Mouse (Mus musculus): ENCODE data around the gene Gatd1. TPM values are rescaled to one million over a fixed set of nuclear protein-coding genes. Genes with fewer than 3 reads are reported as not detected.

The Gatd1 gene
- polyA plus RNA-seq, 1 experiment from 2014 or later = 32.2 TPM

GRCm38 (mm10) chr7:141361510-141361909 lies 52.4 kb downstream of the Gatd1 start:
- WGBS (ENCODE audit: insufficient replicate concordance) = 14% methylated on average over 24 of the region's 24 CpGs
- Histone ChIP-seq H3K4me2 (no peak overlapping the region), H3K9ac (ENCODE audit: low read depth, low read length) (no peak overlapping the region), H3K9me3 (replicated peaks; ENCODE audit: control insufficient read depth, low read length) (no peaks in the 10 kb centered on the region), H3K36me3 (ENCODE audit: control insufficient read depth, insufficient read depth, low read length) (no peaks in the 10 kb centered on the region), H3K4me1 (ENCODE audit: control insufficient read depth, insufficient read depth, low read length) (no peaks in the 10 kb centered on the region), H3K27ac (ENCODE audit: low read depth, low read length) (no peak overlapping the region), H3K27me3 (ENCODE audit: control insufficient read depth, insufficient read depth, low read length) (peaks cover 33% of the 10 kb centered on the region), H3K4me3 (ENCODE audit: low read depth, low read length) (no peak overlapping the region)
- no peak for ATAC-seq (replicated peaks; ENCODE audit: insufficient number of reproducible peaks, low FRiP score, low TSS enrichment)

Other genes with a start within 250 kb of the Gatd1 start
- gene Rnh1, start 241.3 kb downstream of the Gatd1 start, polyA plus RNA-seq (2014; fragmentation: Nextera tagmentation; extraction: Ambion mirVana) = 95.3 and 103 TPM in 2 replicates
- 73.1 and 80.9 TPM in 2 replicates for gene Hras, start 220.1 kb downstream of the Gatd1 start, polyA plus RNA-seq (2014; fragmentation: Nextera tagmentation; extraction: Ambion mirVana)
- gene Lrrc56, start 220.0 kb downstream of the Gatd1 start, polyA plus RNA-seq (2014; fragmentation: Nextera tagmentation; extraction: Ambion mirVana) = 1.6 TPM in 2 replicates
- gene Lmntd2, start 200.1 kb downstream of the Gatd1 start, polyA plus RNA-seq (2014; fragmentation: Nextera tagmentation; extraction: Ambion mirVana) = 0.46 and 0.99 TPM in 2 replicates
- 14.3 and 17.5 TPM in 2 replicates for gene Rassf7, start 198.3 kb downstream of the Gatd1 start, polyA plus RNA-seq (2014; fragmentation: Nextera tagmentation; extraction: Ambion mirVana)
- gene Phrf1, start 185.4 kb downstream of the Gatd1 start, polyA plus RNA-seq (2014; fragmentation: Nextera tagmentation; extraction: Ambion mirVana) = 50.2 and 51.1 TPM in 2 replicates
- 0.99 and 1.2 TPM in 2 replicates for gene Irf7, start 147.7 kb downstream of the Gatd1 start, polyA plus RNA-seq (2014; fragmentation: Nextera tagmentation; extraction: Ambion mirVana)
- gene Cdhr5, start 137.3 kb downstream of the Gatd1 start, polyA plus RNA-seq (2014; fragmentation: Nextera tagmentation; extraction: Ambion mirVana) = not detected in 2 replicates
- 2.2 and 3.0 TPM in 2 replicates for gene Sct, start 135.0 kb downstream of the Gatd1 start, polyA plus RNA-seq (2014; fragmentation: Nextera tagmentation; extraction: Ambion mirVana)
- 0.10 and 0.17 TPM in 2 replicates for gene Drd4, start 122.1 kb downstream of the Gatd1 start, polyA plus RNA-seq (2014; fragmentation: Nextera tagmentation; extraction: Ambion mirVana)
- 40.2 and 42.5 TPM in 2 replicates for gene Deaf1, start 86.4 kb downstream of the Gatd1 start, polyA plus RNA-seq (2014; fragmentation: Nextera tagmentation; extraction: Ambion mirVana)
- gene Tmem80, start 86.4 kb downstream of the Gatd1 start, polyA plus RNA-seq (2014; fragmentation: Nextera tagmentation; extraction: Ambion mirVana) = 17.9 and 23.6 TPM in 2 replicates
- 0.51 and 0.82 TPM in 2 replicates for gene Eps8l2, start 75.3 kb downstream of the Gatd1 start, polyA plus RNA-seq (2014; fragmentation: Nextera tagmentation; extraction: Ambion mirVana)
- gene Taldo1, start 21.9 kb downstream of the Gatd1 start, polyA plus RNA-seq (2014; fragmentation: Nextera tagmentation; extraction: Ambion mirVana) = 288 and 291 TPM in 2 replicates
- gene Cend1, start 15.4 kb upstream of the Gatd1 start, polyA plus RNA-seq (2014; fragmentation: Nextera tagmentation; extraction: Ambion mirVana) = 7.4 and 9.3 TPM in 2 replicates
- 19.4 and 19.7 TPM in 2 replicates for gene Slc25a22, start 23.8 kb upstream of the Gatd1 start, polyA plus RNA-seq (2014; fragmentation: Nextera tagmentation; extraction: Ambion mirVana)
- 9.5 and 9.6 TPM in 2 replicates for gene Pidd1, start 29.9 kb upstream of the Gatd1 start, polyA plus RNA-seq (2014; fragmentation: Nextera tagmentation; extraction: Ambion mirVana)
- 873 and 1,016 TPM in 2 replicates for gene Rplp2, start 33.2 kb upstream of the Gatd1 start, polyA plus RNA-seq (2014; fragmentation: Nextera tagmentation; extraction: Ambion mirVana)
- gene Pnpla2, start 41.1 kb upstream of the Gatd1 start, polyA plus RNA-seq (2014; fragmentation: Nextera tagmentation; extraction: Ambion mirVana) = 28.7 and 35.3 TPM in 2 replicates
- 11.5 and 14.3 TPM in 2 replicates for gene Cracr2b, start 47.0 kb upstream of the Gatd1 start, polyA plus RNA-seq (2014; fragmentation: Nextera tagmentation; extraction: Ambion mirVana)
- 61.3 and 101 TPM in 2 replicates for gene Cd151, start 53.3 kb upstream of the Gatd1 start, polyA plus RNA-seq (2014; fragmentation: Nextera tagmentation; extraction: Ambion mirVana)
- 71.5 and 72.9 TPM in 2 replicates for gene Polr2l, start 61.0 kb upstream of the Gatd1 start, polyA plus RNA-seq (2014; fragmentation: Nextera tagmentation; extraction: Ambion mirVana)
- gene Tspan4, start 61.1 kb upstream of the Gatd1 start, polyA plus RNA-seq (2014; fragmentation: Nextera tagmentation; extraction: Ambion mirVana) = 58.9 and 69.1 TPM in 2 replicates
- 35.0 and 46.7 TPM in 2 replicates for gene Chid1, start 125.7 kb upstream of the Gatd1 start, polyA plus RNA-seq (2014; fragmentation: Nextera tagmentation; extraction: Ambion mirVana)
- 53.0 and 66.8 TPM in 2 replicates for gene Ap2a2, start 148.0 kb upstream of the Gatd1 start, polyA plus RNA-seq (2014; fragmentation: Nextera tagmentation; extraction: Ambion mirVana)
- 0.11 and 0.18 TPM in 2 replicates for gene Muc6, start 241.2 kb upstream of the Gatd1 start, polyA plus RNA-seq (2014; fragmentation: Nextera tagmentation; extraction: Ambion mirVana)

All from heart, embryonic 11.5 days (tissue).